Mouse (Mus musculus) left cerebral cortex, postnatal 36 days (tissue): ENCODE results near the gene Iars2. TPM values are rescaled to one million over a fixed set of nuclear protein-coding genes. Genes with fewer than 3 reads are reported as not detected.
"Not testable (repeated sequence)": the region's sequence is repeated elsewhere in the genome, so short reads cannot be mapped to it uniquely, and the experiment has no call there.

Experiments used
- DNase-seq, 2 experiments: peaks; one replicate each; pipeline ENCODE4 v3.0.0; 2021 to 2022; ENCODE audit warnings: low spot score in 2 of 2, mixed read lengths in 1 of 2
- intact Hi-C: fragments of 180-260 bp; cut with DNase I; formaldehyde crosslinking; loops from one replicate; pipeline ENCODE4 v1.15.1; 2025
- total RNA-seq, 2 experiments: library from RNA; stranded (reverse); gene quantifications; 2 replicates each; pipeline ENCODE4 v1.2.3; 2021

Iars2 gene
- total RNA-seq, 2 experiments from 2014 or later = 31.4 to 33.4 TPM

DNA sequence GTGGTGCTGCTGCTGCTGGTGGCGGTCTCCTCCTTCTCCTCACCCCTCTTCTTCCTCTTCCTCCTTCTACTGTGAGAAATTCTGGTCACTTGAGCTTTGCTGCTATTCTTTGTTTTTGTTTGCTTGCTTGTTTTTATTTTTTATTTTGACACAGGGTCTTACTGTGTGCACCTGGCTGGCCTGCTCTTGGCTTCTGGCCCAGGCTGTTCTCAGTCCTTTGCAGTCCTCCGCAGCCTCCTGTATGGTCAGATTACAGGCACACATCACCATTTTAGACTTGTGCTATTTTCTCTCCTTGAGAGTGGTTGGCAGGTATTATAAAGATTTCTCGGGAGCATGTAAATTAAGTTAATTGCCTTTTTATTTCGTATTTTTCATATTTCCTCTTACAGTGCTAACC lies 4.9 kb upstream of the Iars2 start:
- intact Hi-C loops = no loop called here
- no peak for DNase-seq

- no peak for DNase-seq
- intact Hi-C loops = loop anchor here (2.0 kb wide), 1 partner anchor 29 kb away; the partner anchor contains the start of gene Eprs
These were observed 4.5 kb upstream of the Iars2 start for GRCm38 (mm10) chr1:185333651-185334050.

GRCm38 (mm10) chr1:185331983-185332430 lies 2.8 kb upstream of the Iars2 start, which contains the start of gene Bpnt1:
Gene Bpnt1 (plus strand): TSS chr1:185332149.
- intact Hi-C loops = loop anchor here (2.0 kb wide), 1 partner anchor 31 kb away; the partner anchor contains the start of gene Eprs
- DNase-seq = peak; percentile 88 to 90

DNA sequence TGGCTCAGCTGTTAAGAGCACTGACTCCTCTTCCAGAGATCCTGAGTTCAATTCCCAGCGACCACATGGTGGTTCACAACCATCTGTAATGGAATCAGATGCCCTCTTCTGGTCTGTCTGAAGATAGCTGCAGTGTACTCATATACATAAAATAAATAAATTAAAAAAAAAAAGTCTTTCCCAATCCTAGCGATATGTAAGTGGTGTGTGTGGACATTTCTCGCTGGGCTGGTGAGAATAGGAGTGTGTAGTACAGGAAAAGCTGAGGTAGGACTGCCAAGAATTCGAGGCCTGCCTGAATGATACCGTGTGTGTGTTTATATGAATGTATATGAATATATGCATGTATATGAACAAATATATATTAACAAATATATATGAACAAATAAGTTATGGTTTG lies 2.2 kb upstream of the Iars2 start:
- intact Hi-C loops = no loop called here
- DNase-seq = no peak

GRCm38 (mm10) chr1:185329851-185330250 lies 655 bp upstream of the Iars2 start:
- intact Hi-C loops = no loop called here
- no peak for DNase-seq

DNA sequence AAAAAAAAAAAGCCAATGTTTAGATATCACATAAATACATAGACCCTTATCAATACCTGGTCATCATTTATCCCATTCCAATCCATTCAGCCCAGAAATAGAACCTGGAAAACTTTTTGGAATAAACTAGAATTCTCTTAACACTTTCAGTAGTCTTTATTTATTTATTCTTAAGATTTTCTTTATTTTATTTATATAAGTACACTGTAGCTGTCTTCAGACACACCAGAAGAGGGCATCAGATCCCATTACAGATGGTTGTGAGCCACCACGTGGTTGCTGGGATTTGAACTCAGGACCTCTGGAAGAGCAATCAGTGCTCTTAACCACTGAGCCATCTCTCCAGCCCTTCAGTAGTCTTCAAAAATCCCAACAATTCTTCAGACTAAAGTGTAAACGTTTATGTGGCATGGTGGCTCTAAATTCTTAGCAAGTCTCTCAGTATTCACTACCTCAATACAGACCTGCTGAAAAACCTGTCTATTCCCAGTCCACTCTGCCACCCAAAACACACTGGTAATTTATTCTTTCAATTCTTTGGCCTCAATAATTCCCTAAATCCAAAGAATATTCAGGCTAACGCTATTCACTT lies 1.3 kb downstream of the Iars2 start:
- intact Hi-C loops, DNase-seq: not testable (repeated sequence)

DNA sequence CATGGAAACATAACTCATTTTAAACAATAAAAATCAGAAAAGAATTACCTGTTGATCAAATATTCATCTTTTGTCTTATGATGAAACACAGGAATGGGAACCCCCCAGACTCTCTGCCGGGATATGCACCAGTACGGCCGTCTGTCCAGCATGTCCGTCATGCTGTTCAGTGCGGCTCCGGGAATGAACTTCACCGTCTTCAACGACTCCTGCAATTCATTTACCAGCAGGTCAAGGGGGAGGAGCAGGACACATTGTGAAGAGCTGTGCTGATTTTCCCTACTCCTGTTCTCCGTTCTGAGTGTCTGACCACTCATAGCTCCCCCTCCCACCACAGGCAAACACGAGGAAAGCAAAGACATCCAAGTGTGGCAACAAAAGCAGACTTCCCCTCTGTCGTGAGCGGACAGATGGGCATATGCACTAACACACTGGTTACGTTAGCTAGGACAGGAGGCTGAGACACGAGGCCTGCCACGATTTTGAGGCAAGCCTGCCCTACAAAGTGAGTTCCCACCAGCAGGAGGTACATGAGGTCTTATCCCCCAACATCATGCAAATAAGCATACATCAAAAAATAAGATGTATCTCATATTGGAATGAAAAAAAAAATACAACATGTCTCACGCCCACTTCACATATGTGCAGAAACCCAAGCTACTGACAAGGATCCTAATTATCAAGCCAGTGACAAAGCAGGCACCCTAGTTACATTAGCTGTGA lies 13.2 kb downstream of the Iars2 start:
- peak; percentile 19 to 28 for DNase-seq
- intact Hi-C loops = no loop called here

DNA sequence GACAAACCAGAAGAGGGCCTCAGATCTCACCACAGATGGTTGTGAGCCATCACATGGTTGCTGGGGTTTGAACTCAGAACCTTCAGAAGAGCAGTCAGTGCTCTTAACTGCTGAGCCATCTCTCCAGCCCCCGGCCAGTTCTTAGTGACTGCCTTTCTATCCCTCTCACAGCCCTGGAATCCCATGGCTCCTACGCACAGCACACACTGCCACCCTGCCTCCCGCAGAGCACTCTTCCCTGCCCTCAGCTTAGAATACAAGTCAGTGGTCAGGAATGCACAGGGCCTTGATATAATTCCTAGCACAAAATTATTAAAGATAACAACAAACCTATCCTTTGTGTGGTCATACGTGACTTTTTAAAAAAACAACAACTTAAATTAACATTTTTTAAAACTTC lies 14.7 kb downstream of the Iars2 start:
- DNase-seq = no peak
- intact Hi-C loops = no loop called here

GRCm38 (mm10) chr1:185311949-185312348 lies 17.2 kb downstream of the Iars2 start:
- intact Hi-C loops = no loop called here
- no peak for DNase-seq

DNA sequence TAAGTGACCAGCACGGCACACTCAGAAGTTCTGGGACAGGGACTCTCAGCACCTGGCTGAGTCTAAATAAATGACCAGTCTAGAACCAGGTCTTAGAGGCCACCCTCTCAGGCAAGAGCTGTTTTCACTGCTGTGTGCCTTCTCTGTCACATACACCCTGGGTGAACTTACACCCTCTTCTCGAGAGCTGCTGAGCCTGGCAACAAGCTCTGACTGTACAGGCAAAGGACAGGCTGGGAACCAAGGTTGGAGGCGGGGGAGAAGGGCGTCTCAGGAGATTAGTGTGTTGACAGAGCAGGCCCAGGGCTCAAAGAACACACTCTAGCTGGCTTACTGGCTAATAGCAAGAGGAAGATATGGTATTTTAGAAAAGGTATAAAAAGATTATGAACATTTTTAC lies 20.3 kb downstream of the Iars2 start:
- intact Hi-C loops = no loop called here
- DNase-seq = no peak

DNA sequence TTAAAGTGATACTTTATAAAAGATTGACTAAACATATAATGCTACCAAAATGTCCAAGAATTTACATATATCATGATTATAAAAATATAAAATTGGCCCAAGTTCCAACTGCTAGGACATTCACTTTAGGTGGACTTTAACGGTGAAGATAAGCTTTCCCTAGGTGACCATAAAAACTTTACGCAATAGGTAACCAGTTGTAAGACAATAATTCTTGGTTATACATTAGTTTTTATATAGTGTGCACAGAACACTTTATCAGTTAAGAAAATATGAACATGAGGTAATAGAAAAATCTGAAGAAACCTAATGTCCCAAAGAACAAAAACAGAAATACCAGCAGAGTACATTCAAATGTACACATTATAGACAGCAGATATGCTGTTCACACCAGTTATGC lies 20.9 kb downstream of the Iars2 start:
- intact Hi-C loops = no loop called here
- no peak for DNase-seq

DNA sequence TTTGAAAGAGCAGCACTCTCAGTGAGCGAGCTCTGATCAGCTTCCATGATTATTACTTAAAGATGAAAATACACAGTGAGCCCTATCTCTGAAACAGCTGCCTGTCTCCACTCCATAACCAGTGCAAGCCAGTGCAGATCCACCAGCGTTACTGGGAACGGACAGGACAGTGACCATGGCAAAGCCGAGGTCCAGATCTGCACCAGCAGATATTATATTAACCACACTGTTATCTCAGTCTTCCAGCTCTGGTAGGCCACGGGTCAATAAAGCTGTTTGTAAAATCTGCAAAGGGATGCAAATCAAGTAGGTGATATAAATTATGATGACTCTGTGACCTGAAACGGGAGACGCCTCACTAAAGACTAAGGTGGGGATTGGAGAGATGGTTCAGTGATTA lies 21.6 kb downstream of the Iars2 start:
- no peak for DNase-seq
- intact Hi-C loops = no loop called here

GRCm38 (mm10) chr1:185306836-185307235 lies 22.4 kb downstream of the Iars2 start:
- DNase-seq = no peak
- intact Hi-C loops = no loop called here

DNA sequence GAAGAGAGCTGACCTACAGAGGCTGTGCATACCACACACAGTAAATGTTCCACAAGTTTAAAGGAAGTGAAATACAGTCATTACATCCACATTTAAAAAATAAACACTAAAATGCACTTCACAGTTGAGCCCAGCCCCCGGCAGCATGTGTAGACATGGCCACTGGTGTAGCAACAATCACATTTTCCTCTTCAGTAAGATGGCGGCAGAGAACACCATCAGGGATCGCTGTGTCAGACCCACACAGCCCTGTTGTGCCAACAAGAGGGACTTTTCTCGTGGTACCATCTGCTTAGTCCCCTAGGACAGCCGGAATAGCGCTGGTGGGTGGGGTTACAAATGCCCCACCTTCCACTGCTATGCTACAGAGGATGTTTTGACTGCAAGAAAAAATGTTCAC lies 26.4 kb downstream of the Iars2 start:
- intact Hi-C loops = no loop called here
- DNase-seq = no peak

- intact Hi-C loops = no loop called here
- no peak for DNase-seq
These were observed 30.7 kb downstream of the Iars2 start for GRCm38 (mm10) chr1:185298496-185298895.

- DNase-seq = no peak
- intact Hi-C loops = no loop called here
These were observed 32.3 kb downstream of the Iars2 start for GRCm38 (mm10) chr1:185296850-185297249.

GRCm38 (mm10) chr1:185292646-185293360 lies 36.4 kb downstream of the Iars2 start:
- intact Hi-C loops = no loop called here
- DNase-seq = no peak

DNA sequence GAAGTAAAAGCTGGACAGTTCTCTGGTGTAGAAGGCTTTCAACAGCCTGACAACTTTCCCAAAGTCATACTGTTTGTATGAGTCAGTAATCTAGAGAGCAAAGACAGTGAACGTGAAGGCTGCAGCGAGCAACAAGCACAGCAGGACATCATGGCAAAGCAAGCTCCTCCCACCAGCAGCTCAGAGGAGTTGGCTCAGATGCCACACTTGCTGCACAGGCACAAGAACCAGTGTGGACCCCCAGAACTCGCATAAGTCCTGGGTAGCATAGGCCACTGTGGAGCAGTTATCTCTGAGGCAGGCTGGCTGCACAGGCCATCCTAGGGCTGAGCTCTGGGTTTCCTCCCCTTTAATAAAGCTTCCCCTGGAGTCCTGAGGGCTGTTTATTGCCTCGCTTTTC lies 37.9 kb downstream of the Iars2 start:
- no peak for DNase-seq
- intact Hi-C loops = no loop called here

GRCm38 (mm10) chr1:185289231-185289630 lies 40.0 kb downstream of the Iars2 start:
- intact Hi-C loops = no loop called here
- no peak for DNase-seq

- intact Hi-C loops = no loop called here
- DNase-seq = no peak
These were observed 42.1 kb downstream of the Iars2 start for GRCm38 (mm10) chr1:185287066-185287465.

- intact Hi-C loops = no loop called here
- DNase-seq = no peak
These were observed 44.0 kb downstream of the Iars2 start for GRCm38 (mm10) chr1:185285171-185285570.
